Mouse (Mus musculus) heart, postnatal 0 days (tissue): ENCODE results near the gene Cela1.

Experiments used
- CTCF ChIP-seq: IDR thresholded peaks from 2 replicates; pipeline ENCODE4 v1.5.1; 2016; ENCODE audit warnings: antibody characterized with exemption, control low read depth, low read depth
- EP300 ChIP-seq: IDR thresholded peaks from 2 replicates; pipeline ENCODE4 v1.6.1; 2016; ENCODE audit warnings: antibody characterized with exemption, low read depth

DNA sequence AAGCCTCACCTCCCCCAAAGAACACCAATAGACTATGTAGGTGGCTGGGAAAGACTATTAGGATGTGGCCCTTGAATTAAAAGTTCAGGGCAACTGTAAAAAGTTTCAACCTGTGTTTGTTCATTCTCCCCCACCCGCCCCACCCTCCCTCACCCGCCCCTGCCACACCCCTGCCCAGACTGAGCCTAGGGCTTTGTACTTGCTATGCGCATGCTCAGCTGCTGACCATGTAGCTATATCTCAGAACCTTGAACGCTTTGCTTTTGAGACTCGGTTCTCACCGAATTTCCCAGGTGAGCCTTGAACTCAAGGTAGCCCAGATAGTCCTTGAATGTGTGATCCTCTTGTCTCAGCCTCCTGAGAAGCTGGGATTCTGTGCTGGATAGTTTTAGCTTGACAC, 14.1 kb upstream of the Cela1 start:
- TF ChIP-seq CTCF: no peak
- TF ChIP-seq EP300: no peak
